Mouse (Mus musculus) embryonic fibroblast, embryonic 13.5 days (primary cell): ENCODE data around the gene Lama4. TPM values are rescaled to one million over a fixed set of nuclear protein-coding genes. Genes with fewer than 3 reads are reported as not detected.
A peak's percentile ranks its signal among the peaks of the same experiment; 100 is the strongest.

Source experiments
- H3K27ac ChIP-seq: 2 replicates; pipeline ENCODE4 v1.5.1; 2012; ENCODE audit warnings: low read length, control low read depth, inconsistent platforms; ENCODE audit not compliant: insufficient read depth
- H3K4me1 ChIP-seq: 2 replicates; pipeline ENCODE4 v1.6.1; 2011; ENCODE audit warnings: low read length; ENCODE audit not compliant: control insufficient read depth, insufficient read depth
- H3K4me3 ChIP-seq: 2 replicates; pipeline ENCODE4 v1.5.1; 2011; ENCODE audit warnings: mild to moderate bottlenecking, control low read depth, low read length; ENCODE audit not compliant: insufficient read depth
- CTCF ChIP-seq: IDR thresholded peaks from 2 replicates; pipeline ENCODE4 v1.5.1; 2011; ENCODE audit warnings: mild to moderate bottlenecking, control low read depth, low read length, moderate library complexity, borderline replicate concordance; ENCODE audit not compliant: insufficient read depth
- POLR2A ChIP-seq: IDR thresholded peaks from 2 replicates; pipeline ENCODE4 v1.6.1; 2011; ENCODE audit warnings: low read depth, mild to moderate bottlenecking, control low read depth, low read length, moderate library complexity
- polyA plus RNA-seq: library from polyadenylated mRNA; stranded (reverse); fragments of >200 nt; gene quantifications from 2 replicates; pipeline ENCODE4 v1.2.4, GENCODE M21; 2011; ENCODE audit warnings: low read depth; ENCODE audit not compliant: missing spikeins, insufficient read length

Lama4 gene
- polyA plus RNA-seq, 1 experiment, result 177 TPM

DNA sequence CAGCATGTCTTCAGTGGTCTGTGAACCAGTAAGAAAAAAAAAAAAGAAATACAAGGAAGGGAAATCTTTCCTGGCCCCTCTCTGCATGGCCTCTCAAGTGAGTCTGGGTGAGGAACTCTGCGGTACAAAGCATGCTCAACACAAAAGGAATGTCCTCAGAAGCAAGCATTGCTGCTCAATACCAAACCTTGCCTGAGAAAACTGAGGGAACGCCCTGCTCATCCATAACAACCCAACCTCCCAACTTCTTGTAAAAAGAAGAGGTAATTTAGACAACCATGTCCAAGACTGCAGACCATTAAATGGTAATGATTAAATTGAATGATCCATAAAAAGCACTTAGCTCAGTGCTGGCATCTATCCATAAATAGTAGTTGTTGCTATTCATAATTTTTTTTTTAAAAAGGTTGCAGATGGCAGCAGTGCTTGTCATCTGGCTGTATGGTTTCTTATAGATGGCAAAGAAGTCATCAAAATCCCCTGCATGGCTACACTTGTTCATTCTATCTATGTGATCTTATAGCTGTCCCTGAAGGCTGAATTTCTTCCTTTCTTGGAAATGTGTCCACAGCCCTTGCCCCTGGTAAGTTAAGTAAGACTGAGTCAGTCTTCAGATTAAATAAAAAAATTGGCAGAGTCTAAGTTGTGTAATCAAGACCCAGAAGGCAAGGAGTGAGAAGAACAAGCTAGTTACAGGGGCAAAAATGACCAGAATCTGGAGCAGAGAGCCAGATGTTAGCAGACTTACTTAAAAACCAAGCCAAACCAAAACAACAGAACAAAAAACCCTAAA is 28.5 kb downstream of the Lama4 start:
- TF ChIP-seq CTCF (no peak), POLR2A (no peak)
- H3K27ac ChIP-seq, result peak overlapping the region; percentile 99
- peaks cover 11% of the 10 kb centered on the region for H3K4me1 ChIP-seq
- no peak overlapping the region for H3K4me3 ChIP-seq

DNA sequence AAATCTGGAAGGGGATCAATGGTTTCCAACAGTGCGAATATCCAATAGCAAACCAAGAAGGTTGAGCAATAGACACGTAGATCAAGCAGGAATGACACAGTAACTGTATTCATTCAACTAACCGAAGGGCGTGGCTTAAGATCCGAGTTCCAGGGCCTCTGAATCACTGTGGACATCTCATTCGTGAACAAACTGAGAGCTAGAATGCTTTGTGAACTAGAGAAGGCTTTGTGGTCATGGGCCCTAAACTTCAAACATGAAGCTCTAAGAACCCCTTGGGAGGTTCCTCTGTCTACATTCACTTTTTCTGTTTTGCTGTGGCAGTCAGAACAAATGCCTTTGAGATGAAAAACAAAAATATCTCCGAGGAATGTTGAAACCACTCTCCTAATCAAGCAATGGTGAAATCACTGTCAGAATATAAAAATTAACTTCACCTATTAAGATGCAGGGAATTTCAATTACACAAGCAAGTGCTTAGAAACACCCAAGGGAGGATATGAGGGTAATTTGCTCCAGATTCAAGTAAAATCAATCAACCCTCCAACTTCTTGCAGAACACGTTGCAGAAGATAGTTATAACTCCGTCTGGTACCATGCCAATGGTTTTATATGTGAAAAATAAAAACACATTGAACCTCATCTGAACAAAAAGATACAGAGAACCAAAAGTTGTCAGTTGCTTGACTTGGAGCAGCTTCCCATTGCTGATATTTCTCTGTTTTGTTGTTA is 29.6 kb downstream of the Lama4 start:
- Histone ChIP-seq H3K4me3 (no peak overlapping the region), H3K27ac (peak overlapping the region; percentile 99), H3K4me1 (peaks cover 11% of the 10 kb centered on the region)
- TF ChIP-seq CTCF (no peak), POLR2A (no peak)

DNA sequence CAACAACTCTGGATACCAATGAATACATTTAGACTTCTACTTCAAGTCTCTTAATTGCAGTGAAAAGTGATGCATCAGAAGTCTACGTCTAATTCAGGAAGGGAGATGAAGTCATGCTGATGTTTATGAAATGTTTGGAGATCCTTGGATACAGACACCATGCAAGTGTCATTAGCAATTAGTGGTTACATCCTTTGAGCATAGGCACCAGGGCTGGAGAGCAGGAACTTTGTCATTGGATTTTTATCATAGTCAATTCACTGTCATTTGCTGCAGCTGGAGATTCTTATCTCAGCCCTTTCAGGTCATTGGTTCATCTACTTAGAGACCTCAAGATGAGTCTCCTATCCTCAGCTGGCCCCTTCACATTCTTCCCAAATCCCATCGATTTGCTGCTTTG is 30.6 kb downstream of the Lama4 start:
- Histone ChIP-seq H3K27ac (0 out of 2 replicates have a peak overlapping the region, but pooled peaks have one; percentile 24), H3K4me3 (no peak overlapping the region)
- TF ChIP-seq CTCF, result no peak
- TF ChIP-seq POLR2A, result no peak

DNA sequence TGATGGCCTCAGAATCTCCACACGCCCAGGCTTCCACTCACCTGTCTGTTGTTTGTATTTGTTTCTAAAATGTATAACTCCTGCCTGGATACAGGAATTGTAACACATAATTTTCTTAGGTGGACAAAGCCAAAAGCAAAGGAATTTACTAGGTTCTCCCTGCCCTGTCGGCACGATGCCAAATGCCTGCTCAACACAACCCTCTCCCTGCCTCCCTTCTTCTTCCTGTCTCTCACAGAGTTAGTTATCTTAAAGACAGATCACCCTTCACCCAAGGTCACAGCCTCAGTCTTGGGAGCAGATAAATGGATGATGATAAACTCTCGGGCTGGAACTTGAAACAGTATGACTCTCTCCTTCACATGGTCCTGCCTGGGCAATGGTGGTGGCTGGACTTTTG is 35.6 kb downstream of the Lama4 start:
- no peak overlapping the region for H3K4me3 ChIP-seq
- H3K4me1 ChIP-seq, result no peaks in the 10 kb centered on the region
- TF ChIP-seq POLR2A (no peak), CTCF (no peak)
- H3K27ac ChIP-seq, result no peak overlapping the region

More for the DNA sequence above, 30.6 kb downstream of the Lama4 start:
- H3K4me1 ChIP-seq, result peaks cover 11% of the 10 kb centered on the region

DNA sequence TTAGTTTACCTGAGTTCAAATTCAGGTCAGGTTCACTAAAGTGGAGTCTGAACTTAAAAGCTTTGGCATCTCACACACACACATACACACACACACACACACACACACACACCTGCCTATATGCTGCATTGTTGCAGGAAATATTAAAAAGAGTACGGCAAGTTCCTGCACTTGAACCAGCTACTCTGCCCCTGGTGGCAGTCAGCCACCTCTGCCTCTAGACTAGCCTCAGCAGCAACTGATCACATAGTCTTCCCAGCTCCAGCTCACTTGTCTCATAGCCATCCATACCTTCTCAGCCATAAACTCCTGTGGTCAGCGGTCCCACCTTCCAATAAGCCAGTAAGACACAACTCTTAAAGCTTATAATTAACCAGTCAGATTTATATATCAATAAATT is 37.2 kb downstream of the Lama4 start:
- Histone ChIP-seq H3K4me3 (no peak overlapping the region), H3K4me1 (no peaks in the 10 kb centered on the region), H3K27ac (no peak overlapping the region)
- TF ChIP-seq CTCF (no peak), POLR2A (no peak)

DNA sequence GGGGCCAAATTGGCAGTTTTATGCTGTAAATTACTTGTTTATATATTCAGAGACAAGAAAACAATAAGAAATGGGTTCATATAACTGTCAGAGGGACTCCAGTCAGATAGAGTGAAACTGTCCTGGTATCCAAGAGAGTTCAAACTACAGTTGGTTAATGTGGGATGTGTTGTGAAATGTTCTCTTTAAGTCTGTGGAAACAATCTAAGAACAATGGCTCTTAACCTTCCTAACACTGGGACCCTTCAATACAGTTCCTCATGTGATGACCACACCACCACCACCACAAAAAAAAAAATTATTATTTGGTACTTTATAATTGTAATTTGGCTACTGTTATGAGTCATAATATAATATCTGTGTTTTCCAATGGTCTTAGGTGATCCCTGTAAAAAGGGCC is 38.2 kb downstream of the Lama4 start:
- TF ChIP-seq CTCF (no peak), POLR2A (no peak)
- H3K4me1 ChIP-seq, result no peaks in the 10 kb centered on the region
- no peak overlapping the region for H3K27ac ChIP-seq
- no peak overlapping the region for H3K4me3 ChIP-seq

DNA sequence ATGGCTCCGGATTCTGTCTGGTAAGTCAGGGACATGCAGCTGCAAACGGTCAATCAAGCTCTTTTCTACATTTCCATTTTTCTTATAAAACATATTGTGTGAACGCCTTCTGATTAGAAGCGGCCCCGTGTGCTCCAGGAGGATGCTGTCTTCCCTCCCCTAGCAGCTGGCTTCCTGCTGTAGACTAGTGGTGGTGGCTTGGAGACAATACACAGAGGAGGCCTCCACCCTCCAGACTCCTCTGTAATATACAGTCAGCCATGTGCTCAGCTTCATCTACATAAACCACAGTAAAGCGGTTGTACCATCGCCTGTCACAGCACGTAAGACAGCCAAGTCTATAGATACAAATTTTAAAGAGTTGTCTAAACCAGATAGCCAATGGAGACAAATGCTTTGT is 40.2 kb downstream of the Lama4 start:
- no peak overlapping the region for H3K27ac ChIP-seq

DNA sequence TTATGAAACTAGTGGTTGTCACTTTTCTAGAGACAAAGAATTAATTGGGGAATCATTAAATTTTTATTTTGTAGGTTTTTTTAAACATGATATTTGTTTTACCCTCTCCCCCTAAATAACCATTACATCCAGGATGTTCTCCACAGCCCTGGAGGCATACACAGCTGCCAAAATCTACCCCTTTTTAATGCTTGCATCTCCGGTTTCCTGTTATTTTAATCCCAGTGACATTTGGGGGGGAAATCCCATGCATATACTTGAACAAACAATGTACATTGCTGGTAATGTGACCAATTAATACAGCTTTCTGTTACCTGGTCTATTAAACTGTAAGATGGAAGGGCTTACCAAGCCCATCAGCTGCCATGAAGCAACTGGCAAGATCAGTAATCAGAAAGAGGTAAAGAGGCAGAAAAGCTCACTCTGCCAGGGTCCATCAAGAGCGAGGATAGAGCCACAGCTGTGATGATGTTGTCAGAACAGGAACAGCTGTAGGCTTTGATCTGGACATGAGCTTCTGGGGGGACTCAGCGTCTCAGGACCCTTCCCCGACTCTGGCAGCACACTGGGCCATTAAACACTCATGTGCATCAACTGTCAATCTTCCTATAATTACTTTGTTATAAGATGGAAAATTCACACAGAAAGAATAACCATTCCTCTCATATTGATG is 41.3 kb downstream of the Lama4 start:
- TF ChIP-seq CTCF, result no peak
- no peak for TF ChIP-seq POLR2A
- Histone ChIP-seq H3K27ac (no peak overlapping the region), H3K4me1 (no peaks in the 10 kb centered on the region), H3K4me3 (no peak overlapping the region)

More for the DNA sequence above, 40.2 kb downstream of the Lama4 start:
- TF ChIP-seq POLR2A, result no peak
- no peak for TF ChIP-seq CTCF
- no peaks in the 10 kb centered on the region for H3K4me1 ChIP-seq
- H3K4me3 ChIP-seq, result no peak overlapping the region

DNA sequence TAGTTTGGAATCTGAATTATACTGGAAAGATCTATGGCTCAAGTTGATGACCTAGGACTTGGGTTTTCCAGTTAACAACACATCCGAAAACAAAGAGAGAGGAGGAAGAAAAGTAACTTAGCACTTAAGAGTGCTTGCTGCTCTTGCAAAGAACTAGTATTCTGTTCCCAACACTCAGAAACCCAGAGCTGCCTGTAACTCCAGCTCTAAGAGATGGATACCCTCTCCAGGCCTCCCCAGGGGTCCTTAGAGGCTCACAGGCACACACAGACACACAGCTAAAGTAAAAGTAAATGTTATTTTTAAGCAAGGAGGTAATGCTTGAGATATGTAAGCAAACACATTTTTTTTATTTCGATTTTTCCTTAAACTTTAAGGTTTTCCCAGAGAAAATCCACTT is 49.5 kb downstream of the Lama4 start:
- TF ChIP-seq POLR2A (no peak), CTCF (no peak)
- Histone ChIP-seq H3K27ac (no peak overlapping the region), H3K4me3 (no peak overlapping the region), H3K4me1 (no peaks in the 10 kb centered on the region)
